Mouse (Mus musculus) liver, embryonic 14.5 days (tissue): Measurements from ENCODE around the gene Rbms3.

Experiments used
- CTCF ChIP-seq: IDR thresholded peaks from 2 replicates; pipeline ENCODE4 v1.5.1; 2016; ENCODE audit warnings: antibody characterized with exemption, low read depth, control low read depth
- EP300 ChIP-seq: IDR thresholded peaks from 2 replicates; pipeline ENCODE4 v1.6.1; 2016; ENCODE audit warnings: antibody characterized with exemption, low read depth

DNA sequence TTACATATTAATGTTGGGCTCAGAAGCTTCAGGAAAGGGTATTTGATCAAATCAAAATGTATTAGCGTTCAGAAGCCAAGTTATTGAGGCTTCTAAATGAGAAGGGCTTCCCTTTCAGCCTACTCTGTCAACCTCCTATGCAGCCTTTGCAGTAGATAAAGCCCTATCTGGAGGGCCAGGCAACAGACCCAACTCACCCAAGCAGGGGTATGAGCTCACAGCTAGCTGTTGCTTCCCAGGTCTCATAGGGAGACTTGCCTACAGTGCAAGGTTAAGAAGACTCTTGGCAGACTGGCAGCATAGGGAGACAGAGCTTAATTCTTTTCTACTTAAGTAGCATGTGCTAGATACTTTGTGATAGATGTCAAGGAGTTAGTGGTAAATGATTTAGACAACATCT lies 926.6 kb downstream of the Rbms3 start:
- TF ChIP-seq EP300 (no peak), CTCF (no peak)
